Mouse (Mus musculus): ENCODE results near the gene Lix1. TPM values are rescaled to one million over a fixed set of nuclear protein-coding genes. Genes with fewer than 3 reads are reported as not detected.
"Not testable (repeated sequence)": the region's sequence is repeated elsewhere in the genome, so short reads cannot be mapped to it uniquely, and the experiment has no call there.

The Lix1 gene
- total RNA-seq, 4 experiments from 2014 or later = 58.1 to 64.1 (median 62.4) TPM

- not testable (repeated sequence) for DNase-seq (ENCODE audit: low spot score in 2 of 2)
Measured at GRCm38 (mm10) chr17:17496234-17496633, 93.8 kb downstream of the Lix1 start.

- DNase-seq (ENCODE audit: low spot score in 2 of 2) = no peak
Measured at GRCm38 (mm10) chr17:17496730-17497129, 94.3 kb downstream of the Lix1 start.

DNA sequence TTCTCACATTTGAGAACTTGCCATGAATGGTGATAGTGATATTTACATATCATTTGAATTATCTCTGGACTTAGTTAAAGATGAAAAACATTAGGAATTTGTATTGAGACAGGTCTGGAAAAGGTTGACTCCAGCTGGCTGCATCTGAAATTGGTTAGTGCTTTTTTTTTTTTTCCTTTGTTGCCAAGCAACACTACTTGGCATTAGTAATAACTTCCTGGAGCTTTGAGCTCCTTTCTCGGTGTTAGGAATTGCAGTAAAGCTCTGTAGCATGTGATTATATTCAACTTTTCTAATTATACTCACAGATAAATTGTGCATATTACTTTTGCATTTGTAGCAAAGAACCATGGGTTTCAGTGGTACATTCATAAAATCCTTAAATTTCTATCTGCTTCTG, 96.4 kb downstream of the Lix1 start:
- no peak for DNase-seq (ENCODE audit: low spot score in 2 of 2)

DNA sequence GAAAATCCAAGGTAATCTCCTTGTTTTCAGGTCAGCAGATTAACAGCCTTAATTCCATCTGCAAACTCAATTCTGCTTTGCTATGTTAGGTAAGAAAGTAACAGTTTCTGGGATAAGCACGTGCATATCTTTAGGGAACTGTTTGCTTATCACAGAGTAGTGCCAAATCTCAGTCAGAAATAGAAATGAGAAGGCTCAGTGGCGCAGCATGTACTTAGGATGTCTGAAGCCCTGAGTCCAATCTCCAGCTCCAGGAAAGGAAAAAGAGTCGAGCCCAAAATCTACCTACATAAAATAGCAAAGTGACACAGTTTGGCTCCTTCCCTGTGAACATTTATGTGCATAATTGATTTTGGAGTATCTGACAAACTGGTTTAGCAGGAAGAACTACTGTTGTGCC, 96.8 kb downstream of the Lix1 start:
- DNase-seq (ENCODE audit: low spot score in 2 of 2) = no peak

DNA sequence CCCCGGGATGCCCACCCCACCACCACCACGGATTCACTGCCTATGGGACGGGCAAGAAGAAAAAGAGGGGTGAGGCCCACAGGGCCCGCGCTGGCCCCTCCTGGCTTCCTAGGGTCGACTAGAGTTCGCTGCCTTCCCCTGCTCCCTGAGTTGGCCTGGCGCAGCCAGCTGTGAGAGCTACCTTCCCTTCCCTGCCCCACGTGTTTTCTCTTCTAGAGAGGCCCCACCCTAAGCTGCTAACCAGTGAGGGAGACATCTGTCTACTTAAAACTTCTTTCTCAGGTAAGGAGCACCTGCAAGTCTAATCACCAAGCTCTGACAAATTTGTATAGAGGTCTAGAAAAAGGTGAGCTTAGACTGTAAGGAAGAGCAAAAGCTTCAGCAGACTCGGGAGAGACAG, 104.2 kb downstream of the Lix1 start:
- DNase-seq (ENCODE audit: low spot score in 2 of 2) = no peak

Other genes with a start within 250 kb of the Lix1 start
- gene Riok2, start 28.4 kb upstream of the Lix1 start, total RNA-seq (2022) = 10 to 100 TPM; 20.2 to 22.3 (median 21.6) TPM
- 100 to 1,000 TPM in 3 of 4 experiments, 10 to 100 TPM in 1; 81.4 to 115 (median 110) TPM for gene Lnpep, start 222.4 kb downstream of the Lix1 start, total RNA-seq (2022)

Measured in left cerebral cortex, adult 8-10 months (tissue).